Mouse (Mus musculus) MEL (cell line): ENCODE results near the gene Ano6. TPM values are rescaled to one million over a fixed set of nuclear protein-coding genes. Genes with fewer than 3 reads are reported as not detected.

ENCODE experiments used
- DNase-seq: peaks from one replicate; pipeline ENCODE4 v3.0.0; 2011; ENCODE audit warnings: low read depth, low spot score
- H3K27ac ChIP-seq: 2 replicates; pipeline ENCODE4 v1.5.1; 2012; ENCODE audit warnings: low read depth, mild to moderate bottlenecking, control low read depth, low read length, moderate library complexity; ENCODE audit not compliant: control insufficient read depth
- H3K27me3 ChIP-seq, 2 experiments: fragments of 150-350 bp in 1 of 2; sonication (generic) in 1 of 2; 2 replicates each; pipeline ENCODE4 v1.6.1; 2012; ENCODE audit warnings: low read length in 2 of 2, mild to moderate bottlenecking in 2 of 2, improper control_type of control experiment in 1 of 2, moderate library complexity in 1 of 2; ENCODE audit not compliant: insufficient read depth in 2 of 2, control insufficient read depth in 1 of 2
- H3K36me3 ChIP-seq, 2 experiments: 2 replicates each; pipeline ENCODE4 v1.6.1; 2012 to 2014; ENCODE audit warnings: low read length in 2 of 2, improper control_type of control experiment in 1 of 2, inconsistent platforms in 1 of 2, mild to moderate bottlenecking in 1 of 2; ENCODE audit not compliant: insufficient read depth in 2 of 2, control insufficient read depth in 1 of 2
- H3K4me1 ChIP-seq, 2 experiments: fragments of 150-350 bp in 1 of 2; sonication (generic) in 1 of 2; 2 replicates each; pipeline ENCODE4 v1.6.1; 2012; ENCODE audit warnings: low read length in 2 of 2, improper control_type of control experiment in 1 of 2, mild to moderate bottlenecking in 1 of 2; ENCODE audit not compliant: insufficient read depth in 2 of 2, control insufficient read depth in 1 of 2
- H3K4me3 ChIP-seq, 2 experiments: fragments of 150-350 bp in 1 of 2; sonication (generic) in 1 of 2; 2 replicates each; pipeline ENCODE4 v1.5.1; 2012; ENCODE audit warnings: low read depth in 2 of 2, low read length in 2 of 2, mild to moderate bottlenecking in 2 of 2, moderate library complexity in 2 of 2, control low read depth in 1 of 2, improper control_type of control experiment in 1 of 2; ENCODE audit not compliant: control insufficient read depth in 1 of 2, insufficient read depth in 1 of 2
- H3K79me2 ChIP-seq: 2 replicates; pipeline ENCODE4 v1.6.1; 2012; ENCODE audit warnings: mild to moderate bottlenecking, low read length, moderate library complexity; ENCODE audit not compliant: control insufficient read depth, poor library complexity, insufficient read depth
- H3K9ac ChIP-seq: 2 replicates; pipeline ENCODE4 v1.6.1; 2012; ENCODE audit warnings: low read depth, mild to moderate bottlenecking, control low read depth, low read length, moderate library complexity; ENCODE audit not compliant: control insufficient read depth, poor library complexity, severe bottlenecking
- H3K9me3 ChIP-seq: fragments of 150-350 bp; sonication (generic); replicated peaks from 2 replicates; pipeline ENCODE4 v1.6.1; 2012; ENCODE audit warnings: mild to moderate bottlenecking, low read length, improper control_type of control experiment, moderate library complexity; ENCODE audit not compliant: insufficient read depth
- CHD2 ChIP-seq: IDR thresholded peaks from 2 replicates; pipeline ENCODE4 v1.6.1; 2011; ENCODE audit warnings: low read length, improper control_type of control experiment
- EP300 ChIP-seq, 2 experiments: IDR thresholded peaks; 2 replicates each; pipeline ENCODE4 v1.6.1; 2011; ENCODE audit warnings: improper control_type of control experiment in 2 of 2, low read length in 2 of 2, low read depth in 1 of 2, mild to moderate bottlenecking in 1 of 2
- ETS1 ChIP-seq: IDR thresholded peaks from 2 replicates; pipeline ENCODE4 v1.6.1; 2012; ENCODE audit warnings: low read depth, mild to moderate bottlenecking, inconsistent platforms, low read length, improper control_type of control experiment, moderate library complexity
- GATA1 ChIP-seq: IDR thresholded peaks from 2 replicates; pipeline ENCODE4 v1.6.1; 2011; ENCODE audit warnings: low read depth, low read length, improper control_type of control experiment
- HCFC1 ChIP-seq: IDR thresholded peaks from 2 replicates; pipeline ENCODE4 v1.6.1; 2012; ENCODE audit warnings: low read depth, mild to moderate bottlenecking, inconsistent platforms, low read length, improper control_type of control experiment, moderate library complexity
- MYB ChIP-seq: IDR thresholded peaks from 2 replicates; pipeline ENCODE4 v1.6.1; 2011; ENCODE audit warnings: mild to moderate bottlenecking, low read depth, low read length, improper control_type of control experiment
- POLR2AphosphoS2 ChIP-seq: IDR thresholded peaks from 2 replicates; pipeline ENCODE4 v1.6.1; 2011; ENCODE audit warnings: low read length, improper control_type of control experiment
- RAD21 ChIP-seq: IDR thresholded peaks from 2 replicates; pipeline ENCODE4 v1.6.1; 2011; ENCODE audit warnings: mild to moderate bottlenecking, low read depth, low read length, improper control_type of control experiment
- SIN3A ChIP-seq: IDR thresholded peaks from 2 replicates; pipeline ENCODE4 v1.6.1; 2012; ENCODE audit warnings: low read length, improper control_type of control experiment, inconsistent platforms
- TAL1 ChIP-seq: IDR thresholded peaks from 2 replicates; pipeline ENCODE4 v1.6.1; 2012; ENCODE audit warnings: mild to moderate bottlenecking, inconsistent platforms, low read length, moderate library complexity, mixed read lengths
- TBP ChIP-seq: IDR thresholded peaks from 2 replicates; pipeline ENCODE4 v1.8.0; 2011; ENCODE audit warnings: low read depth, low read length, improper control_type of control experiment
- USF1 ChIP-seq: IDR thresholded peaks from 2 replicates; pipeline ENCODE4 v1.6.1; 2014; ENCODE audit warnings: low read depth, mild to moderate bottlenecking, inconsistent platforms, low read length, improper control_type of control experiment, moderate library complexity
- USF2 ChIP-seq, 2 experiments: IDR thresholded peaks; 2 replicates each; pipeline ENCODE4 v1.6.1; 2011 to 2012; ENCODE audit warnings: improper control_type of control experiment in 2 of 2, low read length in 2 of 2, borderline replicate concordance in 1 of 2, inconsistent platforms in 1 of 2, low read depth in 1 of 2, mild to moderate bottlenecking in 1 of 2; ENCODE audit not compliant: insufficient read depth in 1 of 2
- polyA plus RNA-seq, 2 experiments: library from polyadenylated mRNA; stranded (reverse) in 1 of 2; unstranded in 1 of 2; fragments of >175 nt in 1 of 2; fragments of >200 nt in 1 of 2; gene quantifications; 2 replicates each; pipeline versions ENCODE4 v1.2.1 to v1.2.4; 2012; ENCODE audit warnings: low replicate concordance in 2 of 2, low read depth in 1 of 2; ENCODE audit not compliant: insufficient read length in 2 of 2, insufficient read depth in 1 of 2, missing spikeins in 1 of 2
- total RNA-seq: library from RNA; depleted of rRNA; stranded (reverse); fragments of 300-350 nt; gene quantifications from 2 replicates; pipeline ENCODE4 v1.2.3, GENCODE M21; 2012

Ano6 gene
- total and polyA plus RNA-seq, 3 experiments: 54.8 to 66.6 (median 61.4) TPM

GRCm38 (mm10) chr15:95820678-95821077, 30.0 kb downstream of the Ano6 start:
- no peak overlapping the region for H3K9ac ChIP-seq
- no peak overlapping the region for H3K4me3 ChIP-seq
- TF ChIP-seq POLR2AphosphoS2: peak; percentile 53; the same call in 1 of the 2 replicates
- TF ChIP-seq SIN3A: no peak
- no peak for DNase-seq
- peaks cover 4 to 63% of the 10 kb centered on the region in 2 experiments for H3K36me3 ChIP-seq
- peaks cover 67% of the 10 kb centered on the region for H3K79me2 ChIP-seq
- H3K27ac ChIP-seq: no peak overlapping the region
- H3K27me3 ChIP-seq: no peaks in the 10 kb centered on the region
- H3K4me1 ChIP-seq: no peaks in the 10 kb centered on the region
- no peaks in the 10 kb centered on the region for H3K9me3 ChIP-seq

- no peak overlapping the region for H3K9ac ChIP-seq
- no peaks in the 10 kb centered on the region for H3K27me3 ChIP-seq
- DNase-seq: no peak
- H3K27ac ChIP-seq: no peak overlapping the region
- H3K4me3 ChIP-seq: no peak overlapping the region
- H3K9me3 ChIP-seq: no peaks in the 10 kb centered on the region
- no peaks in the 10 kb centered on the region for H3K4me1 ChIP-seq
- peaks cover 70% of the 10 kb centered on the region for H3K79me2 ChIP-seq
- TF ChIP-seq USF1 (0 out of 2 replicates have a peak, but pooled peaks have one; percentile 12), RAD21 (no peak)
- H3K36me3 ChIP-seq: peaks cover 0 to 63% of the 10 kb centered on the region in 2 experiments; a peak in 2 of 4 replicates
Observed at GRCm38 (mm10) chr15:95822099-95822498, 31.5 kb downstream of the Ano6 start.

DNA sequence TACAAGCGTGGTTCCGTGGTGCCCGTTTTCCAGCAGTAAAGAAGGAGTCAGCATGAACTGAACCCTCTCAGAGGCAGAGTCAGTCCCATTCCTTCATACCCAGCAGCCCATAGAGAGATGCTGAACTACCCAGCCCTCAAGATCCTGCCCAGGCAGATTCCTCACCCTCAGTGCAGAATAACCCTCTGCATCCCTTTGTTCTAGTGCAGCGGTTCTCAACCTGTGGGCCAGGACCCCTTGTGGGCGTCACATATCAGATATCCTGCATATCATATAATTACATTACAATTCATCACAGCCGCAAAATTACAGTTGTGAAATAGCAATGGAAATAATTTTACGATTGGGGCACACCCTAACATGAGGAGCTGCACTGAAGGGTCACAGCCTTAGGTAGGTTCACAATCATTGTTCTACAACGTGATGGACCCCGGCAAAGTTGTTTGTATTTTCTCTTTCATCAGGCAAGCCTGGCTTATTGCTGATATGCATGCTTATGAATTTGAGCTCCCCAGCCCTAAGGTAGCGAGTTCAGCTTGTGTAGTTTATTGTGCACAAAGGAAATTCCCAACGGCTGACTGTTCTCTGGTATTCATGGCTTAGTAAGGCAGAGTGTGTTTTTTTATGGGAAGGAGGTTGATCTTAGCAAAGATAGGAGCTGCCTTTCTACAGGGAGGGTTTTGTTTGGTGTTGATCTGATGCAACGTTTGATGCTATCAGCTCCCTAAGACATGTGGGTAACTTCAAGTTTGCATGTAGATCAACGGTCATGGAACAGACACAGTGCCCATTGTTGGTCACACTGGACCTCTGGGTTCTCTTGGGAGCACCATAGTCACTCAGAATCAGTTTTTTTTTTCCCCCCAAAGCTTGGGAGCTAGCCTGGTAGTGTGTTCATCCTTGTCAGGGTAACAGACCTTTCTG, 33.0 kb downstream of the Ano6 start:
- Histone ChIP-seq H3K79me2 (peaks cover 73% of the 10 kb centered on the region), H3K9me3 (no peaks in the 10 kb centered on the region), H3K4me1 (no peaks in the 10 kb centered on the region), H3K9ac (no peak overlapping the region), H3K4me3 (no peak overlapping the region), H3K27me3 (no peaks in the 10 kb centered on the region), H3K27ac (no peak overlapping the region), H3K36me3 (peaks cover 0 to 57% of the 10 kb centered on the region in 2 experiments; a peak in 2 of 4 replicates)
- TF ChIP-seq HCFC1: no peak
- TF ChIP-seq CHD2: no peak
- TF ChIP-seq TAL1: no peak
- TF ChIP-seq GATA1: peak; percentile 46; the same call in 1 of the 2 replicates
- no peak for TF ChIP-seq MYB
- TF ChIP-seq TBP: 0 out of 2 replicates have a peak, but pooled peaks have one; percentile 18
- TF ChIP-seq USF2 (IDR thresholded peaks at IDR 0.05; ENCODE audit: borderline replicate concordance in 1 of 2, insufficient read depth in 1 of 2, low read depth in 1 of 2, low read length in 2 of 2): 0 out of 4 replicates have a peak, but pooled peaks of 1 of the 2 experiments have one; percentile 9
- no peak for TF ChIP-seq ETS1
- TF ChIP-seq EP300 (IDR thresholded peaks at IDR 0.05; ENCODE audit: low read depth in 1 of 2, low read length in 2 of 2): no peak
- TF ChIP-seq RAD21: no peak
- no peak for DNase-seq
